Mouse (Mus musculus): ENCODE measurements at regions not wholly inside any gene's neighbourhood (a gene's known extent, or its start where the extent isn't known, plus 50 kb on each side); places are given as distances from the start of the nearest gene placed in this dataset.

DNA sequence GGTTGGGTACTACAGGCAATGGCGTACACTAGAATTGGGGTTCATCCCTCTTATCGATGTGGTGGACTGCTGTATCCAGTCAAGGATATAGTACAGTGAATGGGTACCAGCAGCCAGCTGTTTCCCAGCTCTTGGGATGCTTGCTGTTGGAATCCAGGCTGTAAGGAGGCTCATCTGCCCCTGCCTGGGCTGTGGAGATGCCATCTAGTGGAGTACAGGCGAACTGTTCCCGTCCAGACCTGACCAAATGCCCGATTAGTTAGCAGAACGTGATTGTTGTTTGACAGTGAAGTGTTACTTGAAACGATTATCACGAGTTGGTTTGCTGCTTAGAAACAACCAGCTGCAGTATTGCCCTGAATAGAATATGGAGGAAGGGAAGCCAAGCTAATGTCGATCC lies 205.0 kb upstream of the Gadl1 start:
- no peak overlapping the region for H3K27ac ChIP-seq (ENCODE audit: control insufficient read depth, insufficient read depth, low read length)
- DNase-seq = peak; percentile 54
- TF ChIP-seq POLR2A (IDR thresholded peaks at IDR 0.05; ENCODE audit: control insufficient read depth, extremely low read depth, insufficient read depth, low read length, poor library complexity) = no peak
- peak; percentile 89; the same call in 1 of the 2 replicates for TF ChIP-seq CTCF (IDR thresholded peaks at IDR 0.05; ENCODE audit: borderline replicate concordance, control insufficient read depth, extremely low read depth, insufficient read depth, low read length, poor library complexity)
- 44% methylated on average over 9 of the region's 9 CpGs for WGBS
- H3K27me3 ChIP-seq (ENCODE audit: control insufficient read depth, insufficient read depth, low read length) = no peaks in the 10 kb centered on the region
- H3K4me3 ChIP-seq (ENCODE audit: control insufficient read depth, insufficient read depth, low read length) = no peak overlapping the region
- no peaks in the 10 kb centered on the region for H3K36me3 ChIP-seq (ENCODE audit: control insufficient read depth, insufficient read depth, low read length)
- peaks cover 12% of the 10 kb centered on the region for H3K4me1 ChIP-seq (replicated peaks; ENCODE audit: control insufficient read depth, insufficient read depth, low read length)

GRCm38 (mm10) chr9:115705761-115706160 lies 203.5 kb upstream of the Gadl1 start:
- Histone ChIP-seq H3K4me3 (ENCODE audit: control insufficient read depth, insufficient read depth, low read length) (no peak overlapping the region), H3K36me3 (ENCODE audit: control insufficient read depth, insufficient read depth, low read length) (no peaks in the 10 kb centered on the region), H3K27me3 (ENCODE audit: control insufficient read depth, insufficient read depth, low read length) (no peaks in the 10 kb centered on the region), H3K4me1 (replicated peaks; ENCODE audit: control insufficient read depth, insufficient read depth, low read length) (peaks cover 12% of the 10 kb centered on the region), H3K27ac (ENCODE audit: control insufficient read depth, insufficient read depth, low read length) (no peak overlapping the region)
- WGBS = 92% methylated on average over 6 of the region's 6 CpGs
- DNase-seq = no peak
- no peak for TF ChIP-seq CTCF (IDR thresholded peaks at IDR 0.05; ENCODE audit: borderline replicate concordance, control insufficient read depth, extremely low read depth, insufficient read depth, low read length, poor library complexity)
- TF ChIP-seq POLR2A (IDR thresholded peaks at IDR 0.05; ENCODE audit: control insufficient read depth, extremely low read depth, insufficient read depth, low read length, poor library complexity) = no peak

DNA sequence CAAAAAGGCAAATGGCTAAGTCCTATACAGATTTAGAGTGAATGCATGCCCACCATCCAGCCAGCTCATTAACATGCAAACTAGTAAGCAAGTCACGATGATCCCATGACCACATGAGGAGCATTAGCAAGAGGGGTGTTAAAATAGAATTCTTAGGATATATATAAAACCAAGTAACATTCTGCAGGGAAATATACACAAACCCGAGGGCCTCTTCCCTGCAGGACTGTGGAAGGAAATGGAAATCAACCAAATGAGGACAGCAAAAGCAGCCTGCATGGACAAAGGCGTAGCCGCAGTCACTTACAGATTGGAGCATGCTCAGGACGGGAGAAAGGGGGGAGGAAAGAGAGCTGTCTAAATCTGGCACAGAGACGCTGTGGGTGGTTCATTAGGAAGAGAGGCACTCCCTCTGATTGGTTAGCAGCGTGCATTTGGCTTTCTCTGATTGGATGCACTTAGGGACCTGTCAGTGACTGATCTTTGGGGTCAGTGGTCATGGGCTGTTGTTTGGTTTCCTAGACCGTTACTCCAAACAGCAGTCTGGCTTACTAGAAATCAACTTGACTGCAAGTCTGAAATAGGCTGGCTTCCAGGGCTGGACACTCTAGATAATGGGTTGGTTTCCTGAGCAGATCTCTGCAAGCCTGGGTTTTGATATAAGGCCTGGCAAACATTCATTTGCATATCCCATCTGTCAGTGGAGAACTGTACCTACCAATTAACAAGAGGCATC lies 200.9 kb upstream of the Gadl1 start:
- no peak overlapping the region for H3K27ac ChIP-seq (ENCODE audit: control insufficient read depth, insufficient read depth, low read length)
- DNase-seq = no peak
- TF ChIP-seq CTCF (IDR thresholded peaks at IDR 0.05; ENCODE audit: borderline replicate concordance, control insufficient read depth, extremely low read depth, insufficient read depth, low read length, poor library complexity) = no peak
- no peak for TF ChIP-seq POLR2A (IDR thresholded peaks at IDR 0.05; ENCODE audit: control insufficient read depth, extremely low read depth, insufficient read depth, low read length, poor library complexity)
- H3K4me3 ChIP-seq (ENCODE audit: control insufficient read depth, insufficient read depth, low read length) = no peak overlapping the region
- H3K36me3 ChIP-seq (ENCODE audit: control insufficient read depth, insufficient read depth, low read length) = no peaks in the 10 kb centered on the region
- no peaks in the 10 kb centered on the region for H3K27me3 ChIP-seq (ENCODE audit: control insufficient read depth, insufficient read depth, low read length)
- H3K4me1 ChIP-seq (replicated peaks; ENCODE audit: control insufficient read depth, insufficient read depth, low read length) = peaks cover 11% of the 10 kb centered on the region
- WGBS = 84% methylated on average over 8 of the region's 8 CpGs

- H3K27me3 ChIP-seq (ENCODE audit: control insufficient read depth, insufficient read depth, low read length) = no peaks in the 10 kb centered on the region
- H3K4me3 ChIP-seq (ENCODE audit: control insufficient read depth, insufficient read depth, low read length) = no peak overlapping the region
- TF ChIP-seq POLR2A (IDR thresholded peaks at IDR 0.05; ENCODE audit: control insufficient read depth, extremely low read depth, insufficient read depth, low read length, poor library complexity) (no peak), CTCF (IDR thresholded peaks at IDR 0.05; ENCODE audit: borderline replicate concordance, control insufficient read depth, extremely low read depth, insufficient read depth, low read length, poor library complexity) (no peak)
- H3K4me1 ChIP-seq (replicated peaks; ENCODE audit: control insufficient read depth, insufficient read depth, low read length) = no peaks in the 10 kb centered on the region
- no peaks in the 10 kb centered on the region for H3K36me3 ChIP-seq (ENCODE audit: control insufficient read depth, insufficient read depth, low read length)
- WGBS = 68% methylated on average over 14 of the region's 14 CpGs
- no peak overlapping the region for H3K27ac ChIP-seq (ENCODE audit: control insufficient read depth, insufficient read depth, low read length)
- DNase-seq = no peak
Observed at GRCm38 (mm10) chr9:115710039-115710739, 199.1 kb upstream of the Gadl1 start.

GRCm38 (mm10) chr9:115720306-115720705 lies 188.9 kb upstream of the Gadl1 start:
- no peak for TF ChIP-seq POLR2A (IDR thresholded peaks at IDR 0.05; ENCODE audit: control insufficient read depth, extremely low read depth, insufficient read depth, low read length, poor library complexity)
- no peak for TF ChIP-seq CTCF (IDR thresholded peaks at IDR 0.05; ENCODE audit: borderline replicate concordance, control insufficient read depth, extremely low read depth, insufficient read depth, low read length, poor library complexity)
- no peaks in the 10 kb centered on the region for H3K4me1 ChIP-seq (replicated peaks; ENCODE audit: control insufficient read depth, insufficient read depth, low read length)
- H3K4me3 ChIP-seq (ENCODE audit: control insufficient read depth, insufficient read depth, low read length) = no peak overlapping the region
- WGBS = 100% methylated on average over 2 of the region's 2 CpGs
- no peak overlapping the region for H3K27ac ChIP-seq (ENCODE audit: control insufficient read depth, insufficient read depth, low read length)
- no peaks in the 10 kb centered on the region for H3K36me3 ChIP-seq (ENCODE audit: control insufficient read depth, insufficient read depth, low read length)
- no peak for DNase-seq
- H3K27me3 ChIP-seq (ENCODE audit: control insufficient read depth, insufficient read depth, low read length) = no peaks in the 10 kb centered on the region

- TF ChIP-seq CTCF (IDR thresholded peaks at IDR 0.05; ENCODE audit: borderline replicate concordance, control insufficient read depth, extremely low read depth, insufficient read depth, low read length, poor library complexity) (no peak), POLR2A (IDR thresholded peaks at IDR 0.05; ENCODE audit: control insufficient read depth, extremely low read depth, insufficient read depth, low read length, poor library complexity) (no peak)
- no peak for DNase-seq
- no peak overlapping the region for H3K4me3 ChIP-seq (ENCODE audit: control insufficient read depth, insufficient read depth, low read length)
- no peaks in the 10 kb centered on the region for H3K27me3 ChIP-seq (ENCODE audit: control insufficient read depth, insufficient read depth, low read length)
- no peaks in the 10 kb centered on the region for H3K36me3 ChIP-seq (ENCODE audit: control insufficient read depth, insufficient read depth, low read length)
- H3K27ac ChIP-seq (ENCODE audit: control insufficient read depth, insufficient read depth, low read length) = no peak overlapping the region
- no peaks in the 10 kb centered on the region for H3K4me1 ChIP-seq (replicated peaks; ENCODE audit: control insufficient read depth, insufficient read depth, low read length)
- 99% methylated on average over 2 of the region's 2 CpGs for WGBS
Observed at GRCm38 (mm10) chr9:115720841-115721240, 188.4 kb upstream of the Gadl1 start.
